Mouse (Mus musculus) heart, adult 2 months (tissue): ENCODE data around the gene Snrpc. TPM values are rescaled to one million over a fixed set of nuclear protein-coding genes. Genes with fewer than 3 reads are reported as not detected.

Experiments used
- DNase-seq, 2 experiments: peaks; one replicate each; pipeline ENCODE4 v3.0.0; 2021
- H3K27ac ChIP-seq: fragments of 200-600 bp; 2 replicates; pipeline ENCODE4 v1.8.1; 2022
- H3K27me3 ChIP-seq: fragments of 200-500 bp; 2 replicates; pipeline ENCODE4 v1.6.1; 2012; ENCODE audit warnings: mild to moderate bottlenecking, low read length, inconsistent platforms, mixed read lengths; ENCODE audit not compliant: control insufficient read depth, insufficient read depth
- H3K36me3 ChIP-seq: fragments of 200-500 bp; 2 replicates; pipeline ENCODE4 v1.6.1; 2012; ENCODE audit warnings: low read length, inconsistent platforms; ENCODE audit not compliant: control insufficient read depth, insufficient read depth
- H3K4me1 ChIP-seq: fragments of 200-500 bp; 2 replicates; pipeline ENCODE4 v1.6.1; 2011; ENCODE audit warnings: low read length; ENCODE audit not compliant: control insufficient read depth, insufficient read depth
- H3K4me3 ChIP-seq: fragments of 200-600 bp; 2 replicates; pipeline ENCODE4 v1.8.1; 2022
- H3K79me2 ChIP-seq: fragments of 200-500 bp; replicated peaks from 2 replicates; pipeline ENCODE4 v1.6.1; 2012; ENCODE audit warnings: mild to moderate bottlenecking, inconsistent platforms, low read length, moderate library complexity, mixed read lengths; ENCODE audit not compliant: control insufficient read depth, insufficient read depth
- H3K9ac ChIP-seq: fragments of 200-500 bp; 2 replicates; pipeline ENCODE4 v1.6.1; 2012; ENCODE audit warnings: low read depth, mild to moderate bottlenecking, control low read depth, inconsistent platforms, low read length, mixed read lengths
- CTCF ChIP-seq: fragments of 200-600 bp; IDR thresholded peaks from 2 replicates; pipeline ENCODE4 v1.8.1; 2022; ENCODE audit warnings: antibody characterized with exemption, mild to moderate bottlenecking, moderate library complexity
- EP300 ChIP-seq: fragments of 200-500 bp; IDR thresholded peaks from 2 replicates; pipeline ENCODE4 v1.6.1; 2011; ENCODE audit warnings: low read depth, low read length, control low read depth; ENCODE audit not compliant: insufficient read depth
- POLR2A ChIP-seq: fragments of 200-500 bp; IDR thresholded peaks from 2 replicates; pipeline ENCODE4 v1.6.1; 2011; ENCODE audit warnings: mild to moderate bottlenecking, low read depth, low read length, control low read depth; ENCODE audit not compliant: insufficient read depth
- WGBS: fragments of 180-500 bp; shearing (Covaris S2); methylation state at CpG from one replicate; pipeline ENCODE4 v1.1.7; 2018; 5-methylcytosine and 5-hydroxymethylcytosine counted together
- intact Hi-C: fragments of 180-260 bp; cut with DNase I; formaldehyde crosslinking; loops from one replicate; pipeline ENCODE4 v1.15.1; 2025
- polyA plus RNA-seq: library from polyadenylated mRNA; depleted of rRNA; stranded (reverse); fragments of >200 nt; gene quantifications from 2 replicates; pipeline ENCODE4 v1.2.3, GENCODE M21; 2012
- total RNA-seq, 2 experiments: library from RNA; stranded (reverse); gene quantifications; 2 replicates each; pipeline ENCODE4 v1.2.3; 2021

The Snrpc gene
- total and polyA plus RNA-seq, 3 experiments, result 44.5 to 55.2 (median 52.4) TPM

DNA sequence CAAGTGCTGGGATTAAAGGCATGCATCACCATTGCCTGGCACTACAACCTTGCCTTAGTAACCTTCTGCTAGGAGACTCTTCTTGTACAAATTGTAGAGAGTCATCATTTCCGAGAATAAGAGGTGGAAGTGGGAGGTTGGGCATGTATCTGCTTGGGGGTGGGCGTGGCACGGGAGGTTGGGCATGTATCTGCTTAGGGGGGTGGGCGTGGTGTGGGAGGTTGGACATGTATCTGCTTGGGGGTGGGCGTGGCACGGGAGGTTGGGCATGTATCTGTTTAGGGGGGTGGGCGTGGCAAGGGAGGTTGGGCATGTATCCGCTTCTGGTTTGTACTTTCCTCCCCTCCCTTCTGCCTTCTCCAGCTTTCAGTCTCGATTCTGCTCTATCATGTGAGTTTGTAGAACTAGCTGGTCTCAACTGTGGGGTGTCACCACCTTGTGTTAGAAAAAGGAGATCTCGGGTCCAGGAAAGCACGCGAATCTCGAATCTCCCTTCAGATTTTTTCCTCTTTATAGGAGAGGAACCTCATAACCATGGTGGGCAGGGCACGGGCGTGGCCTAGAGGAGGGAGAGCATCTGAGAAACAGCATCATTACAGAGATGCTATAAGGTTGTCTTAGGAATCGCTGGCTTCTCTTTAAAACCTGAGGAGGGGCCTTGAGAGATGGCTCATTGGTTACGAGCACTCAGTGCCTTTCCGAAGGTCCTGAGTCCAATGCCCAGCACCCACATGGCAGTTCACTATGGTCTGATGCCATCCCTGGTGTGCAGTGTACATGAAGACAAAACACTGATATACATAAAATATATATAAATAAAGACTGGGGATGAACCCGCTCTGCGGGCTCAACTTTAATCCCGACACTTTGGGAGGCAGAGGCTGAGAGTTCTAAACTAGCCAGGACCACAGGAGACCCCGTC, 11.7 kb upstream of the Snrpc start:
- 3% methylated on average over 22 of the region's 22 CpGs for WGBS
- Histone ChIP-seq H3K36me3 (no peaks in the 10 kb centered on the region), H3K27me3 (no peaks in the 10 kb centered on the region), H3K79me2 (no peaks in the 10 kb centered on the region), H3K27ac (peak overlapping the region; percentile 53), H3K9ac (no peak overlapping the region; the same call in 1 of the 2 replicates), H3K4me3 (peak overlapping the region; percentile 34), H3K4me1 (peaks cover 8% of the 10 kb centered on the region)
- TF ChIP-seq POLR2A (0 out of 2 replicates have a peak, but pooled peaks have one; percentile 48), CTCF (no peak; the same call in 1 of the 2 replicates), EP300 (no peak)
- peak; percentile 48 to 77 for DNase-seq
- intact Hi-C loops, result no loop called here

DNA sequence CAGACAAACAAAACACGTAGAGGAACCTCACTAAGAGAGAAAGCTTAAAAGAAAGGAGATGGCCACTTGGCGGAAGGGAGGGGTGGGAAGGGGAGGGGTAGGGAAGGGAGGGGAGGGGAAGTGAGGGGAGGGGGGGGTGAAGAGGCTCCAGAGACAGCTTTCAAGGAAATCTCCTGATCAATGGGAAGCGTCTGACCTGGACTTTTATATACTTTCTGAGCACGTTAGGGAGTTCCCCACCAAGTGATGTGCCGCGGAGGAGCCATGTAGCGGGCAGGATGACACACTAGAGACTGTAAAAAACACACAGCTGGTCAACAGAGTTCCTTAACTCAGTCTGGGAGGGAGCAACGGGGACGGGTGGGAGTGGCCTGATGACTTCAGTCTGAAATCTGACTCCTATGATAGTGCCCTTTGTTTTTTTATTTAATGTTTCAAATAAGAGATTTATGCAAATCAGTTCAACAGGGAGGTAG, 11.0 kb upstream of the Snrpc start:
- H3K4me3 ChIP-seq, result peak overlapping the region; percentile 9; the same call in 1 of the 2 replicates
- intact Hi-C loops, result no loop called here
- no peaks in the 10 kb centered on the region for H3K36me3 ChIP-seq
- TF ChIP-seq CTCF (no peak), EP300 (0 out of 2 replicates have a peak, but pooled peaks have one; percentile 11), POLR2A (peak; percentile 63)
- H3K27ac ChIP-seq, result peak overlapping the region; percentile 53
- H3K4me1 ChIP-seq, result peaks cover 7% of the 10 kb centered on the region
- H3K79me2 ChIP-seq, result no peaks in the 10 kb centered on the region
- WGBS, result 5% methylated on average over 9 of the region's 9 CpGs
- peak; percentile 56 to 60 for DNase-seq
- peak overlapping the region; percentile 67 for H3K9ac ChIP-seq
- H3K27me3 ChIP-seq, result no peaks in the 10 kb centered on the region

- Histone ChIP-seq H3K4me1 (peaks cover 7% of the 10 kb centered on the region), H3K27ac (no peak overlapping the region), H3K4me3 (no peak overlapping the region), H3K79me2 (no peaks in the 10 kb centered on the region), H3K36me3 (no peaks in the 10 kb centered on the region), H3K9ac (no peak overlapping the region), H3K27me3 (no peaks in the 10 kb centered on the region)
- no peak for TF ChIP-seq EP300
- no peak for TF ChIP-seq CTCF
- no peak for TF ChIP-seq POLR2A
- DNase-seq, result no peak
- intact Hi-C loops, result no loop called here
- 34% methylated on average over 6 of the region's 6 CpGs for WGBS
These were observed 10.4 kb upstream of the Snrpc start for GRCm38 (mm10) chr17:27827511-27827910.

- Histone ChIP-seq H3K27ac (no peak overlapping the region), H3K4me3 (no peak overlapping the region), H3K9ac (no peak overlapping the region), H3K36me3 (no peaks in the 10 kb centered on the region), H3K27me3 (no peaks in the 10 kb centered on the region), H3K4me1 (peaks cover 6% of the 10 kb centered on the region), H3K79me2 (no peaks in the 10 kb centered on the region)
- TF ChIP-seq CTCF (peak; percentile 61), POLR2A (no peak)
- 53% methylated on average over 7 of the region's 7 CpGs for WGBS
- no peak for DNase-seq
- intact Hi-C loops, result no loop called here
These were observed 7.5 kb upstream of the Snrpc start for GRCm38 (mm10) chr17:27830411-27830810.

GRCm38 (mm10) chr17:27839469-27840252, 1.7 kb downstream of the Snrpc start:
- H3K9ac ChIP-seq, result peak overlapping the region; percentile 87
- peaks cover 1% of the 10 kb centered on the region; the same call in 1 of the 2 replicates for H3K4me1 ChIP-seq
- peak overlapping the region; percentile 94 for H3K27ac ChIP-seq
- peak; percentile 96 to 97 for DNase-seq
- peaks cover 2% of the 10 kb centered on the region; the same call in 1 of the 2 replicates for H3K79me2 ChIP-seq
- peaks cover 4% of the 10 kb centered on the region for H3K36me3 ChIP-seq
- TF ChIP-seq CTCF (peak; percentile 19), EP300 (peak; percentile 98), POLR2A (peak; percentile 88)
- intact Hi-C loops, result loop anchor here (1.0 to 2.0 kb wide), 2 partner anchors 18 to 67 kb away; no protein-coding TSS in a partner anchor
- 2% methylated on average over 35 of the region's 35 CpGs for WGBS
- H3K4me3 ChIP-seq, result peak overlapping the region; percentile 83
- no peaks in the 10 kb centered on the region for H3K27me3 ChIP-seq
